25 mouse cellular contexts compared by ENCODE assay signal in genomic region chr4:138716697-138717096, GRCm38 (mm10). TPM values are rescaled to one million over a fixed set of nuclear protein-coding genes. Genes with fewer than 3 reads are reported as not detected.
"Had no signal": no experiment of that assay in that cellular context is flagged by ENCODE, and none has a peak within 500 bp of the region (broad histone marks: within the 10 kb centered on the region; RNA-seq: fewer than 3 reads in every experiment).

No protein-coding gene starts in this region.

- H3K4me3 ChIP-seq: kidney, embryonic 15.5 days; limb, embryonic 12.5 days; limb, embryonic 15.5 days; midbrain, embryonic 12.5 days; midbrain, embryonic 15.5 days; neural tube, embryonic 12.5 days; neural tube, embryonic 15.5 days had no signal

- H3K27me3 ChIP-seq: kidney, embryonic 15.5 days; limb, embryonic 12.5 days; limb, embryonic 15.5 days; midbrain, embryonic 12.5 days; midbrain, embryonic 15.5 days; neural tube, embryonic 12.5 days; neural tube, embryonic 15.5 days had no signal

- H3K4me1 ChIP-seq: limb, embryonic 12.5 days; limb, embryonic 15.5 days; midbrain, embryonic 12.5 days; midbrain, embryonic 15.5 days; neural tube, embryonic 12.5 days; neural tube, embryonic 15.5 days had no signal

- H3K27ac ChIP-seq: kidney, embryonic 15.5 days; limb, embryonic 12.5 days; limb, embryonic 15.5 days; liver, embryonic 14.5 days; macrophage; midbrain, embryonic 12.5 days; midbrain, embryonic 15.5 days; neural tube, embryonic 12.5 days; neural tube, embryonic 15.5 days; stomach, postnatal 0 days had no signal

- ATAC-seq: liver, postnatal 0 days; lung, postnatal 0 days; midbrain, embryonic 15.5 days had no signal

- DNase-seq: kidney, postnatal 10 days; kidney, postnatal 36 days; left cerebral cortex, postnatal 4 days; liver, postnatal 0 days; lung, embryonic 14.5 days; right cerebral cortex, adult 18-20 months; right cerebral cortex, postnatal 14 days; right cerebral cortex, postnatal 4 days; thymus, adult 2 months; thymus, postnatal 14 days; thymus, postnatal 4 days had no signal

RNA-seq across cellular contexts. Expression of gene Pla2g2c, which starts 7.9 kb away (rescaled TPM):
- total RNA-seq: megakaryocyte, adult 5-6 weeks had no signal
- polyA plus RNA-seq: limb, embryonic 15.5 days; liver, postnatal 0 days; macrophage; thymus, adult 2 months had no signal

RNA-seq across cellular contexts. Expression of gene Ubxn10, which starts 20.3 kb away (rescaled TPM):
- total RNA-seq: megakaryocyte, adult 5-6 weeks had no signal
- polyA plus RNA-seq: macrophage had no signal

RNA-seq across cellular contexts. Expression of gene Pla2g2f, which starts 40.7 kb away (rescaled TPM):
- total RNA-seq: left cerebral cortex, adult 8-10 months; left cerebral cortex, postnatal 4 days; megakaryocyte, adult 5-6 weeks had no signal
- polyA plus RNA-seq: liver, embryonic 11.5 days; liver, postnatal 0 days; lung, embryonic 14.5 days; lung, postnatal 0 days; macrophage; neural tube, embryonic 15.5 days had no signal

RNA-seq across cellular contexts. Expression of gene Pla2g2d, which starts 58.8 kb away (rescaled TPM):
- total RNA-seq: left cerebral cortex, postnatal 4 days; megakaryocyte, adult 5-6 weeks had no signal
- polyA plus RNA-seq: limb, embryonic 12.5 days; liver, embryonic 11.5 days; liver, embryonic 14.5 days; lung, postnatal 0 days; macrophage had no signal
